11 mouse cellular contexts compared by ENCODE assay signal in genomic region chr12:116540608-116541007, GRCm38 (mm10). TPM values are rescaled to one million over a fixed set of nuclear protein-coding genes. Genes with fewer than 3 reads are reported as not detected.
DNase-seq lines count a peak whose midpoint lies in the region; ATAC-seq and TF ChIP-seq lines count a peak whose summit lies in the region.
"Had no signal": no experiment of that assay in that cellular context is flagged by ENCODE, and none has a peak within 500 bp of the region (broad histone marks: within the 10 kb centered on the region; RNA-seq: fewer than 3 reads in every experiment).

No protein-coding gene starts in this region.

- no peak overlapping the region for H3K4me3 ChIP-seq in left cerebral cortex, adult 2 months
- H3K4me3 ChIP-seq in lung, embryonic 14.5 days (ENCODE audit: low read depth, low read length) = no peak overlapping the region
- H3K4me3 ChIP-seq: hindbrain, embryonic 13.5 days; liver, embryonic 15.5 days had no signal

- H3K9me3 ChIP-seq in lung, embryonic 14.5 days (ENCODE audit: low read depth, low read length) = no peaks in the 10 kb centered on the region
- H3K9me3 ChIP-seq: hindbrain, embryonic 13.5 days; liver, embryonic 15.5 days had no signal

- no peak overlapping the region for H3K9ac ChIP-seq in lung, embryonic 14.5 days
- H3K9ac ChIP-seq: hindbrain, embryonic 13.5 days; liver, embryonic 15.5 days had no signal

- no peaks in the 10 kb centered on the region for H3K36me3 ChIP-seq in lung, embryonic 14.5 days (ENCODE audit: insufficient read depth)
- H3K36me3 ChIP-seq: hindbrain, embryonic 13.5 days; liver, embryonic 15.5 days had no signal

- H3K4me2 ChIP-seq in lung, embryonic 14.5 days = no peak overlapping the region
- H3K4me2 ChIP-seq: hindbrain, embryonic 13.5 days; liver, embryonic 15.5 days had no signal

- H3K27me3 ChIP-seq in lung, embryonic 14.5 days (ENCODE audit: insufficient read depth, low read length) = no peaks in the 10 kb centered on the region
- H3K27me3 ChIP-seq: hindbrain, embryonic 13.5 days; liver, embryonic 15.5 days had no signal

- intact Hi-C loops in left cerebral cortex, adult 2 months (cut with DNase I) = no loop called here
- intact Hi-C loops in gastrocnemius, postnatal 36 days (cut with DNase I) = no loop called here
- intact Hi-C loops in left cerebral cortex, postnatal 36 days (cut with DNase I) = no loop called here

- H3K4me1 ChIP-seq in lung, embryonic 14.5 days (ENCODE audit: insufficient read depth) = no peaks in the 10 kb centered on the region
- H3K4me1 ChIP-seq: hindbrain, embryonic 13.5 days; liver, embryonic 15.5 days had no signal

- DNase-seq in left cerebral cortex, adult 2 months (ENCODE audit: extremely low spot score in 1 of 2, low spot score in 2 of 2) = no peak
- no peak for DNase-seq in left cerebral cortex, adult 11 months (ENCODE audit: low spot score)
- DNase-seq in adrenal gland, adult 2 months = peak; percentile 62
- DNase-seq in cerebellum, adult 9-11 months = peak; percentile 87
- DNase-seq in lung, embryonic 14.5 days = peak; percentile 30
- no peak for DNase-seq in gastrocnemius, postnatal 36 days
- DNase-seq in left cerebral cortex, postnatal 36 days (ENCODE audit: low spot score in 2 of 2) = no peak
- DNase-seq in right cerebral cortex, postnatal 4 days = no peak

- 75% methylated on average over 1 of the region's 1 CpGs for WGBS in lung, embryonic 14.5 days

- H3K27ac ChIP-seq in left cerebral cortex, adult 2 months = peak overlapping the region; percentile 18; the same call in 1 of the 2 replicates
- no peak overlapping the region for H3K27ac ChIP-seq in lung, embryonic 14.5 days (ENCODE audit: low read depth)
- H3K27ac ChIP-seq: hindbrain, embryonic 13.5 days; liver, embryonic 15.5 days had no signal

- no peak for ATAC-seq in lung, embryonic 14.5 days (ENCODE audit: insufficient read depth)
- ATAC-seq: forebrain, embryonic 16.5 days had no signal

- TF ChIP-seq CTCF in left cerebral cortex, adult 2 months (IDR thresholded peaks at IDR 0.05) = no peak
- no peak for TF ChIP-seq CTCF in lung, embryonic 14.5 days (IDR thresholded peaks at IDR 0.05; ENCODE audit: low read depth)

RNA-seq across cellular contexts. Expression of gene Ptprn2, which starts 55.1 kb away (rescaled TPM):
- 100 to 1,000 TPM; 339 to 346 TPM for total RNA-seq in left cerebral cortex, adult 2 months (2021)
- 10 to 100 TPM; 17.4 to 25.4 TPM for total RNA-seq in adrenal gland, adult 2 months (2021)
- 18.7 and 22.3 TPM in 2 replicates for polyA plus RNA-seq in adrenal gland, adult 2 months (2012; rRNA removed)
- 0.20 and 0.30 TPM in 2 replicates for polyA plus RNA-seq in lung, embryonic 14.5 days (2014; fragmentation: Nextera tagmentation; extraction: Ambion mirVana)
- total RNA-seq in gastrocnemius, postnatal 36 days (2021) = not detected
- 100 to 1,000 TPM; 356 to 375 TPM for total RNA-seq in left cerebral cortex, postnatal 36 days (2021)

Comparison
In these comparisons a context has a peak if more than half of its experiments do, and no peak if none do; other contexts are left out.
1. DNase-seq: peak in adrenal gland, adult 2 months (single experiment), cerebellum, adult 9-11 months (single experiment) and lung, embryonic 14.5 days (single experiment); none in left cerebral cortex, adult 2 months (0 of 2), left cerebral cortex, adult 11 months (single experiment), gastrocnemius, postnatal 36 days (0 of 2), left cerebral cortex, postnatal 36 days (0 of 2) and right cerebral cortex, postnatal 4 days (single experiment).
2. RNA of gene Ptprn2, which starts 55.1 kb away (total RNA-seq): 356 to 375 TPM in left cerebral cortex, postnatal 36 days, 339 to 346 TPM in left cerebral cortex, adult 2 months and 17.4 to 25.4 TPM in adrenal gland, adult 2 months; not detected in gastrocnemius, postnatal 36 days; every median in the first group is over 10 times any median in the second.